Mouse (Mus musculus) heart, embryonic 14.5 days (tissue): ENCODE data around the gene Gchfr. TPM values are rescaled to one million over a fixed set of nuclear protein-coding genes. Genes with fewer than 3 reads are reported as not detected.

Experiments
- ATAC-seq: fragments of 200-750 bp; cut with Nextera tagmentation; 2 replicates; pipeline ENCODE4 v1.8.0; 2017; ENCODE audit warnings: low read depth, moderate TSS enrichment; ENCODE audit not compliant: insufficient number of reproducible peaks, insufficient read depth, low FRiP score
- H3K27ac ChIP-seq, 2 experiments: fragments of 200-500 bp in 1 of 2; fragments of 300-500 bp in 1 of 2; sonication (generic) in 1 of 2; replicated peaks in 1 of 2; 2 replicates each; pipeline ENCODE4 v1.5.1; 2012 to 2014; ENCODE audit warnings: low read depth in 2 of 2, low read length in 2 of 2, control low read depth in 1 of 2, mild to moderate bottlenecking in 1 of 2, mixed read lengths in 1 of 2; ENCODE audit not compliant: control insufficient read depth in 1 of 2, insufficient read depth in 1 of 2
- H3K27me3 ChIP-seq: fragments of 300-500 bp; sonication (generic); 2 replicates; pipeline ENCODE4 v1.6.1; 2014; ENCODE audit warnings: mild to moderate bottlenecking, low read length, control low read depth; ENCODE audit not compliant: control insufficient read depth, insufficient read depth
- H3K36me3 ChIP-seq: fragments of 300-500 bp; sonication (generic); 2 replicates; pipeline ENCODE4 v1.6.1; 2014; ENCODE audit warnings: mild to moderate bottlenecking, control low read depth, low read length, mixed read lengths; ENCODE audit not compliant: control insufficient read depth, insufficient read depth
- H3K4me1 ChIP-seq, 2 experiments: fragments of 200-500 bp in 1 of 2; fragments of 300-500 bp in 1 of 2; sonication (generic) in 1 of 2; 2 replicates each; pipeline ENCODE4 v1.6.1; 2012 to 2014; ENCODE audit warnings: low read length in 2 of 2, control low read depth in 1 of 2, mixed read lengths in 1 of 2; ENCODE audit not compliant: control insufficient read depth in 2 of 2, insufficient read depth in 2 of 2
- H3K4me2 ChIP-seq: fragments of 300-500 bp; sonication (generic); 2 replicates; pipeline ENCODE4 v1.6.1; 2014; ENCODE audit warnings: mild to moderate bottlenecking, low read length
- H3K4me3 ChIP-seq, 2 experiments: fragments of 200-500 bp in 1 of 2; fragments of 300-500 bp in 1 of 2; sonication (generic) in 1 of 2; 2 replicates each; pipeline ENCODE4 v1.5.1; 2012 to 2014; ENCODE audit warnings: low read length in 2 of 2, mild to moderate bottlenecking in 2 of 2, control low read depth in 1 of 2, low read depth in 1 of 2, moderate library complexity in 1 of 2; ENCODE audit not compliant: control insufficient read depth in 1 of 2, insufficient read depth in 1 of 2
- H3K9ac ChIP-seq: fragments of 300-500 bp; sonication (generic); 2 replicates; pipeline ENCODE4 v1.6.1; 2014; ENCODE audit warnings: mild to moderate bottlenecking, low read length
- H3K9me3 ChIP-seq: fragments of 300-500 bp; sonication (generic); 2 replicates; pipeline ENCODE4 v1.6.1; 2016; ENCODE audit warnings: low read length, control low read depth; ENCODE audit not compliant: control insufficient read depth
- WGBS: fragments of 180-500 bp; shearing (Covaris S2); extraction: QIAGEN DNeasy Blood & Tissue Kit; methylation state at CpG from one replicate; pipeline ENCODE4 v1.1.7; 2014; 5-methylcytosine and 5-hydroxymethylcytosine counted together
- polyA plus RNA-seq: library from polyadenylated mRNA; unstranded; fragments of >200 nt; fragmentation: Nextera tagmentation; extraction: Ambion mirVana; gene quantifications from 2 replicates; pipeline ENCODE4 v1.2.1, GENCODE M21; 2014

Gchfr gene
- polyA plus RNA-seq, 1 experiment from 2014 or later, result 9.4 TPM

- no peak for ATAC-seq
- no peaks in the 10 kb centered on the region for H3K9me3 ChIP-seq
- H3K27ac ChIP-seq, result peak within 1 kb of the TSS in 1 of 2 experiments; percentile 35; a peak in 1 of 4 replicates
- H3K4me3 ChIP-seq, result no peak within 1 kb of the TSS
- WGBS, result 57% methylated on average over 8 of the region's 8 CpGs
- peak within 1 kb of the TSS; percentile 52 for H3K4me2 ChIP-seq
- no peaks in the 10 kb centered on the region for H3K27me3 ChIP-seq
- peaks cover 10% of the 10 kb centered on the region; the same call in 1 of the 2 replicates for H3K36me3 ChIP-seq
- peaks cover 18 to 24% of the 10 kb centered on the region in 2 experiments for H3K4me1 ChIP-seq
- peak within 1 kb of the TSS; percentile 44; the same call in 1 of the 2 replicates for H3K9ac ChIP-seq
Measured at GRCm38 (mm10) chr2:119173991-119174651, 6.5 kb downstream of the Gchfr start, which contains the start of gene Gm14137. Gm14137 (plus strand) TSS chr2:119174509.

GRCm38 (mm10) chr2:119174866-119175265, 7.3 kb downstream of the Gchfr start:
- Histone ChIP-seq H3K4me3 (no peak overlapping the region), H3K9me3 (no peaks in the 10 kb centered on the region), H3K9ac (no peak overlapping the region), H3K27me3 (no peaks in the 10 kb centered on the region), H3K4me2 (no peak overlapping the region), H3K27ac (no peak overlapping the region), H3K4me1 (peaks cover 18 to 24% of the 10 kb centered on the region in 2 experiments), H3K36me3 (peaks cover 17% of the 10 kb centered on the region; the same call in 1 of the 2 replicates)
- WGBS, result 54% methylated on average over 14 of the region's 14 CpGs
- ATAC-seq, result no peak

DNA sequence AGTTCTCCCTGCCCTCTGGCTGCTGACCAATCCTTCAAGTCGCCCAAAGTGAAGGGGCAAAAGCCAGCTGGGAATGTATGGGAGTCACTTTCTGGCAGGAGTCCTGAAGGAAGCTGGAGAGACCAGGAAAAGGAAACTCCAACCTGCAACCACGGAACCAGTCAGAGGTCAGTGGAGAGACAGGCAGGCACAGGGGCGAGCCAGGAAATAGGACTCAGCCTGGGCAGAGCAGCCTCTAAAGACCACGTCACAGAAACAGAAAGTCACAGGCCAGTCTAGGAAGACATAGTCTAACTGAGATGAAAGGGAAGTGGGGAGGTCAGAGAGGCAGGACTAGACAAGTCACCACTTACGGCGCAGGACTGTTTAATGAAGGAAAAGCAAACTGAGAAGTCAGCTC, 8.0 kb downstream of the Gchfr start:
- Histone ChIP-seq H3K9ac (no peak overlapping the region), H3K4me1 (peaks cover 18 to 24% of the 10 kb centered on the region in 2 experiments), H3K27ac (no peak overlapping the region), H3K4me2 (no peak overlapping the region), H3K4me3 (no peak overlapping the region), H3K9me3 (no peaks in the 10 kb centered on the region), H3K27me3 (no peaks in the 10 kb centered on the region), H3K36me3 (peaks cover 25% of the 10 kb centered on the region)
- whole genome bisulfite sequencing, result 52% methylated on average over 6 of the region's 6 CpGs
- ATAC-seq, result no peak

- Histone ChIP-seq H3K9ac (no peak overlapping the region), H3K27ac (no peak overlapping the region), H3K36me3 (peaks cover 29% of the 10 kb centered on the region), H3K9me3 (no peaks in the 10 kb centered on the region), H3K27me3 (no peaks in the 10 kb centered on the region), H3K4me1 (peaks cover 16 to 24% of the 10 kb centered on the region in 2 experiments), H3K4me3 (no peak overlapping the region), H3K4me2 (no peak overlapping the region)
- ATAC-seq, result no peak
- 55% methylated on average over 3 of the region's 3 CpGs for whole genome bisulfite sequencing
Measured at GRCm38 (mm10) chr2:119176761-119177160, 9.2 kb downstream of the Gchfr start.

DNA sequence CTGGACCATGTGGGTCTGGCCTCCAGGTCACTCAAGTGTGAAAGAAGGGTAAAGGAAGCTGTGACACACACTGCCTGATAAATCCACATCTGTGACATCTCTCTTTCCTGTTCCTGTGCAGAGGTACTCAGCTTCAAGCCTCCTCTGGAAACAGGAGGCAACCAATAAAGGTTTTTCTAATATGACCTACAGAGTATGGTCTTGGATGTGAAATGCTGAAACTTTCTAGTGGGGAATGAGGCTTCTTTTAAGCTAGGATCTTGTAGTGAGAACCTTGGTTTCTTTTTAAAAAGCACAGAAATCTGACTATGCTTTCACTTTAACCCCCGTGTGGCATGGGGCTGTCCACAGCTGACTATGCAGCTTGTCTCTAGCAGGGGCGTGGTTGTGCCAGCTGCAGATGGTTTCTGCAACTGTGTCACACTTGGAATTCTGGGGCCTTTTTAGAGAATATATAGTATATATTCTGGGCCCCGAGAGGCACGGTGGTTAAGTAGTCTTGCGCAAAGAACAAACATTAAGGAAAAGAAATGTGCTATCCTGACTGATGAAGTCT, 9.9 kb downstream of the Gchfr start:
- no peaks in the 10 kb centered on the region for H3K9me3 ChIP-seq
- H3K9ac ChIP-seq, result no peak overlapping the region
- H3K27me3 ChIP-seq, result no peaks in the 10 kb centered on the region
- no peak overlapping the region for H3K4me3 ChIP-seq
- WGBS, result 91% methylated on average over 5 of the region's 5 CpGs
- no peak for ATAC-seq
- no peak overlapping the region for H3K27ac ChIP-seq
- no peak overlapping the region for H3K4me2 ChIP-seq
- peaks cover 14 to 20% of the 10 kb centered on the region in 2 experiments for H3K4me1 ChIP-seq
- peaks cover 29% of the 10 kb centered on the region for H3K36me3 ChIP-seq

DNA sequence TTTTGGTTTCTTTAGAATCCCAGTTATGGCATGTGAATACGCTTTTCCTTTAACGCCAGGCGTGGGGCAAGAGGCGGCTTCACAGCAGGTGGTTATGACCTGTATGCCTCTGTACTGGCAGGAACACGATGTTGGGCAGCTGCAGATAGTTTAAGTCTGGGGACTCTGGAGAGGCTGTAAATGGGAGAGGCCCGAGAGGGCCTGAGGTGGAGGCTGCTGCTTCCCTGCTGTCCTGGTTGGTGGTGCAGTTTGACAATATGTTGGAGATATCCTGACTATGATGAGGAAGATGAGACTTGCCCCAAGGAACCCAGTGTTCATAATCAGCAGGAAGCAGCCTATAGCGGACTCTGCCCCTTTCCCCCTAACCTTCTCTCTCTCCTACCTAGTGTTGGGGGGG, 15.3 kb downstream of the Gchfr start:
- peaks cover 52% of the 10 kb centered on the region for H3K36me3 ChIP-seq
- no peaks in the 10 kb centered on the region for H3K9me3 ChIP-seq
- H3K9ac ChIP-seq, result no peak overlapping the region
- no peak overlapping the region for H3K27ac ChIP-seq
- 87% methylated on average over 7 of the region's 7 CpGs for WGBS
- no peaks in the 10 kb centered on the region for H3K27me3 ChIP-seq
- ATAC-seq, result no peak
- no peak overlapping the region for H3K4me2 ChIP-seq
- H3K4me3 ChIP-seq, result no peak overlapping the region
- H3K4me1 ChIP-seq, result no peaks in the 10 kb centered on the region

DNA sequence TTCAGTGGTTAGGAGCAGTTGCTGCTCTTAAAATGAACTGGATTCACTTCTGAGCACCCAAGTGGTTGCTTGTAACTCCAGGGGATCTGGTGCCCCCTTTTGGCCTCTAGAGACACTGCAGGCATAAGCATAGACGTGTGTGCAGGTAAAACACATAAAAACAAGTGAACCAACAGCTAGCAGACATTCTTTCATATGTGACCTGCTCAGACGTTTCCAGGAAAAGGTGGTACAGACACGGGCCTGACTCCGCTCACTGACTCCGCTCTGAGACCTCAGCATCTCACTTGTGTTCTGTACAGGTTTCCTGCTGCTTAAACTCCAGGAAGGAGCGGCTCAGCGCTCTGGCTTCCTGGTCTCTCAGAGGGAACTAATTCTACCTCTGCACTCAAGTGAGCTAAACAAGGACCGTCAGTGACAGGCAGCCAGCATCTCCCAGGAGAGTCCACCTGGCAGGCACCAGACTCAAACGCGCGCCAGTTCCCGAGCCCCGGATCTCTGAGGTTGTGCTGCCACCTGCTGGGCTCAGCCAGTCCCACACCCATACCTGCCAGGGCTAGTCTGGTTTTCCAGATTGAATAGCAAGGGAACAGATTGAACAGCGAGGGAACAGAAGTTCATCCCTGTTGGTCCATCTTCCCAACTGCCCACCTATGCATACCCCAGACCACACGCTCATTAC, 21.6 kb downstream of the Gchfr start:
- ATAC-seq, result peak; percentile 41; the same call in 1 of the 2 replicates
- H3K4me1 ChIP-seq, result peaks cover 4 to 7% of the 10 kb centered on the region in 2 experiments
- no peaks in the 10 kb centered on the region for H3K27me3 ChIP-seq
- WGBS, result 7% methylated on average over 15 of the region's 15 CpGs
- H3K9me3 ChIP-seq, result no peaks in the 10 kb centered on the region
- H3K4me3 ChIP-seq, result peak overlapping the region; percentile 20 to 32
- peak overlapping the region; percentile 76 for H3K4me2 ChIP-seq
- no peak overlapping the region for H3K27ac ChIP-seq
- peaks cover 13% of the 10 kb centered on the region for H3K36me3 ChIP-seq
- H3K9ac ChIP-seq, result no peak overlapping the region
